12 mouse cellular contexts compared by ENCODE assay signal in genomic region chr1:119884272-119884671, GRCm38 (mm10). TPM values are rescaled to one million over a fixed set of nuclear protein-coding genes. Genes with fewer than 3 reads are reported as not detected.
DNase-seq lines count a peak whose midpoint lies in the region.
"Had no signal": no experiment of that assay in that cellular context is flagged by ENCODE, and none has a peak within 500 bp of the region (broad histone marks: within the 10 kb centered on the region; RNA-seq: fewer than 3 reads in every experiment).

No protein-coding gene starts in this region.

- DNase-seq in cerebellum, postnatal 25 days = peak; percentile 30 to 54
- no peak for DNase-seq in cerebellum, postnatal 4 days (ENCODE audit: low spot score in 2 of 2)
- DNase-seq in layer of hippocampus, adult 11-12 months (ENCODE audit: low spot score) = peak; percentile 53
- DNase-seq in layer of hippocampus, postnatal 10 days (ENCODE audit: low spot score in 2 of 2) = no peak
- peak; percentile 86 for DNase-seq in brain, adult 2 months (ENCODE audit: low read depth, low spot score)
- peak; percentile 52 to 64 for DNase-seq in layer of hippocampus, adult 8-10 months (ENCODE audit: low spot score in 2 of 2)
- DNase-seq in kidney, postnatal 14 days = no peak
- DNase-seq in B cell, adult 2 months = no peak
- DNase-seq: adrenal gland, postnatal 25 days; heart, adult 18-20 months; kidney, adult 9 months; thymus, postnatal 14 days had no signal

RNA-seq across cellular contexts. Expression of gene Tmem177, which starts 28.7 kb away (rescaled TPM):
- 1 to 10 TPM; 6.7 TPM for total RNA-seq in layer of hippocampus, postnatal 10 days (2021)
- total RNA-seq in layer of hippocampus, adult 8-10 months (2022) = 1 to 10 TPM; 6.3 to 8.6 (median 7.5) TPM

RNA-seq across cellular contexts. Expression of gene Ptpn4, which starts 46.9 kb away (rescaled TPM):
- 10 to 100 TPM; 43.8 to 43.9 TPM for total RNA-seq in layer of hippocampus, postnatal 10 days (2021)
- 10 to 100 TPM; 56.4 to 74.4 (median 63.6) TPM for total RNA-seq in layer of hippocampus, adult 8-10 months (2022)

Comparison
In these comparisons a context has a peak if more than half of its experiments do, and no peak if none do; other contexts are left out.
1. DNase-seq: peak in cerebellum, postnatal 25 days (2 of 2), layer of hippocampus, adult 11-12 months (single experiment), brain, adult 2 months (single experiment) and layer of hippocampus, adult 8-10 months (2 of 2); none in cerebellum, postnatal 4 days (0 of 2), layer of hippocampus, postnatal 10 days (0 of 2), kidney, postnatal 14 days (single experiment) and B cell, adult 2 months (0 of 2).